Mouse (Mus musculus): ENCODE results near the gene Polr2f.

Gene Polr2f

GRCm38 (mm10) chr15:79162301-79162700 lies 21.5 kb downstream of the Polr2f start:
- DNase-seq (ENCODE audit: low spot score in 2 of 2), result no peak

- no peak for DNase-seq (ENCODE audit: low spot score in 2 of 2)
Measured at GRCm38 (mm10) chr15:79162822-79163221, 22.0 kb downstream of the Polr2f start.

- DNase-seq (ENCODE audit: low spot score in 2 of 2), result no peak
Measured at GRCm38 (mm10) chr15:79164251-79164650, 23.4 kb downstream of the Polr2f start.

GRCm38 (mm10) chr15:79165140-79165539 lies 24.3 kb downstream of the Polr2f start, which contains the start of gene Sox10:
Sox10 (minus strand) TSS chr15:79165240.
- no peak for DNase-seq (ENCODE audit: low spot score in 2 of 2)

- no peak for DNase-seq (ENCODE audit: low spot score in 2 of 2)
Measured at GRCm38 (mm10) chr15:79166712-79167111, 25.9 kb downstream of the Polr2f start.

- no peak for DNase-seq (ENCODE audit: low spot score in 2 of 2)
Measured at GRCm38 (mm10) chr15:79176905-79177304, 36.1 kb downstream of the Polr2f start.

DNA sequence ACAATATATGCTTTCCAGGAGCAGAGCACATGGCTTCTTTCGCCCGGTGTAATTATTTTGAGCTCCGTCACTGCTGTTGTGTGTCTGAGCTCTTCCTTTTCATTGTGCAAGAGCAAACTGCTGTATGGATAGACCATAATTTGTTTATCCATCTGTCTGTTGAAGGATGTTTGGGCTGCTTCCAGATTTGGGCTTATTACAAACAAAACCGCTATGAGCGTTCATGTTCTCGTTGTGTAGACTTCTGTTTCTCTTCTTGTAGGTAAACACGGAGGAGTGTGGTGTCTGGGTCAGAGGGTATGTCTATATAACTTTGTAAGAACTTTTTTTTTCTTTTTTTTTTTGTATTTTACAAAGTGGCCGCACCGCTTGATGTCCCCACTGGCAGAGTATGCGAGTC lies 44.4 kb downstream of the Polr2f start:
- DNase-seq (ENCODE audit: low spot score in 2 of 2), result no peak

GRCm38 (mm10) chr15:79187819-79188218 lies 47.0 kb downstream of the Polr2f start:
- no peak for DNase-seq (ENCODE audit: low spot score in 2 of 2)

DNA sequence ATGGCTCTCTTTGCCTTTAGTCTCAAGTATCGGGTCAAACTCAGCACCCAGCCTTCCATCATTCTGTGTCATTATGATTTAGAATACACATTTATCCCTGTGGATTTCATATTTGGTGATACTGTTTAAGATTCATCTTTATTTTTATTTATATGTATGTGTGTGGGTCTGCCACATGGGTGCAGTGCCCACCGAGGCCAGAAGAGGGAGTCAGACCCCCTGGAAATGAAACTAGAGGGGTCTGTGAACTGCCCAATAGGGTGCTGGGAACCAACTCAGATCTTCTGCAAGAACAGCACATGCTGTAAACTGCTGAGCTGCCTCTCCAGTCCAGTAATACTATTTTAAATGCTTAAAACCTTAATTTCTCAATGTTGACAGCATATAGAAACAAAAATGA lies 50.6 kb downstream of the Polr2f start:
- DNase-seq (ENCODE audit: low spot score in 2 of 2), result no peak

DNA sequence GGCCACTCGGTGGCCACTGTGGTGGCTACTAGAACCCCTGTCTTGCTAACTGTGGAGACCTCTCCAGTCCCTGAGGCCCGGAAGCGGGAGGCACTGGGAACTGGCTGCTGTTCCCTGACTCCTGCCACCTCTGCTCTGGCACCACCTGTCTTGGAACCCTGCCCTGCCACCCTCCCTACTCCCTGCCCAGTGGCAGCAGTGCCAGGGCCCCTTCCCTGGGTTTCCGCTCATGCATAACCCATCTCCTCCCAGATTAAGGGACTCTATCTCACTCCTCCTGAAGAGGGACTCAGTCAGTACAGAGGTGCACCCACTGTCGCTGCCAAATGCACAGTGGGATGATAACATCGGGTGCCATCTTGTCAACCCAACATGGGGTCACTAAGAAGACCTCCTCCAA lies 51.6 kb downstream of the Polr2f start:
- DNase-seq (ENCODE audit: low spot score in 2 of 2), result no peak

GRCm38 (mm10) chr15:79192885-79193845 lies 52.4 kb downstream of the Polr2f start:
- DNase-seq (ENCODE audit: low spot score in 2 of 2), result no peak

DNA sequence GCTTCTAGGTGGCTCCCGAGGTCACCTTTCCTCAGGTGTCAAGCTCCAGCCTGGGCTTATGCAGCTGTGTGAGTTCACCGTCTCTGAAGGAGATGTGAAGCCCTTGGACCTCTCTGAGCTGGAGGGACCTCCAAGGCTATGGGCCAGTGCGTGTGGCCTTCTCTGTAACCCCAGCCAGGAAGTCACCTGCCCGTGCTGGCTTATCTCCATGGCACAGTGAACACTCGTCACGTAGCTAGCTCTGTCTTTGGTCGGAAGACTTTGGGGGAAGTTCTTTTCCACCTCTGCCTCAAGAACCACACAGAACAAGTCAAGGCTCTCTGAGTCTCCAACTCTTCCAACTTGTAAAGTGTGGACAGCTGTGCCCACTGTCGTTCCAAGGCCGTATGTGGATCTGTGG lies 53.2 kb downstream of the Polr2f start:
- DNase-seq (ENCODE audit: low spot score in 2 of 2), result no peak

- DNase-seq (ENCODE audit: low spot score in 2 of 2), result no peak
Measured at GRCm38 (mm10) chr15:79194946-79195345, 54.1 kb downstream of the Polr2f start.

GRCm38 (mm10) chr15:79195492-79195891 lies 54.7 kb downstream of the Polr2f start:
- no peak for DNase-seq (ENCODE audit: low spot score in 2 of 2)

DNA sequence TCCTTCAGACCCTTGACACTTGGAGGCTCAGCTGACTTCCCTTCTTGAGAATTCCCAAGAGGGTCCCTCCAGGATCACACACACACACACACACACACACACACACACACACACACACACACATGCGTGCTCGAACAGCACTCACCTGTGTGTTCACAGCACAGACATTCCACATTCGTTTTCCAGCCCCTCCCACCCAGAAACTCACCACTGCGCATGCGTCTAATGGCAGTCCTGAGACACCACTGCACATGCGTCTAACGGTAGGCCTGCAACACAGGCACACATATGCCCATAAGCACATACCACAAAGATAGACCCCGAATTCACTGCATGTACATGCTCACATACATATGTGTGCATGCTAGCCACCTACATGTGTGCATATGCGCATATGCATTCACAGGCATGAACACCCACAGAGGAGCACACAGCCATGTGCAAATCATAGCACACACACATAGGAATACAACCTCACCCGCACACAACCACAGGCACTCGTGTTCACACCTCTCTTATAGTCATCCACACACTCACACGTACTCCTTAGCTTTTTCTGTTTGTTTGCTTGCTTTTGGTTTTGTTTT lies 58.7 kb downstream of the Polr2f start:
- DNase-seq (ENCODE audit: low spot score in 2 of 2), result no peak

Data from spleen, postnatal 10 days (tissue).